Mouse (Mus musculus) limb, embryonic 15.5 days (tissue): ENCODE data around the gene Mtfmt. TPM values are rescaled to one million over a fixed set of nuclear protein-coding genes. Genes with fewer than 3 reads are reported as not detected.

Source experiments
- ATAC-seq: fragments of 200-750 bp; cut with Nextera tagmentation; 2 replicates; pipeline ENCODE4 v1.8.0; 2017; ENCODE audit warnings: low read depth, moderate TSS enrichment; ENCODE audit not compliant: insufficient number of reproducible peaks, low FRiP score, low TSS enrichment
- H3K27ac ChIP-seq: fragments of 300-500 bp; sonication (generic); 2 replicates; pipeline ENCODE4 v1.5.1; 2015; ENCODE audit warnings: moderate library complexity, mild to moderate bottlenecking, inconsistent platforms
- H3K27me3 ChIP-seq: fragments of 300-500 bp; sonication (generic); 2 replicates; pipeline ENCODE4 v1.6.1; 2015; ENCODE audit warnings: inconsistent platforms
- H3K36me3 ChIP-seq: fragments of 300-500 bp; sonication (generic); 2 replicates; pipeline ENCODE4 v1.6.1; 2015; ENCODE audit warnings: inconsistent platforms
- H3K4me1 ChIP-seq: fragments of 300-500 bp; sonication (generic); 2 replicates; pipeline ENCODE4 v1.6.1; 2015; ENCODE audit warnings: inconsistent platforms
- H3K4me2 ChIP-seq: fragments of 300-500 bp; sonication (generic); 2 replicates; pipeline ENCODE4 v1.6.1; 2015; ENCODE audit warnings: mild to moderate bottlenecking, inconsistent platforms
- H3K4me3 ChIP-seq: fragments of 300-500 bp; sonication (generic); 2 replicates; pipeline ENCODE4 v1.5.1; 2015; ENCODE audit warnings: mild to moderate bottlenecking, inconsistent platforms
- H3K9ac ChIP-seq: fragments of 300-500 bp; sonication (generic); 2 replicates; pipeline ENCODE4 v1.6.1; 2015; ENCODE audit warnings: inconsistent platforms
- H3K9me3 ChIP-seq: fragments of 300-500 bp; sonication (generic); 2 replicates; pipeline ENCODE4 v1.6.1; 2016; ENCODE audit warnings: inconsistent platforms
- WGBS: fragments of 180-500 bp; shearing (Covaris S2); methylation state at CpG from one replicate; pipeline ENCODE4 v1.1.7; 2015; 5-methylcytosine and 5-hydroxymethylcytosine counted together
- polyA plus RNA-seq: library from polyadenylated mRNA; unstranded; fragments of >200 nt; fragmentation: Nextera tagmentation; extraction: Ambion mirVana; gene quantifications from 2 replicates; pipeline ENCODE4 v1.2.1, GENCODE M21; 2015

The Mtfmt gene
- polyA plus RNA-seq, 1 experiment from 2014 or later, result 21.0 TPM

GRCm38 (mm10) chr9:65467686-65468085, 32.1 kb downstream of the Mtfmt start:
- no peak for ATAC-seq
- Histone ChIP-seq H3K9ac (no peak overlapping the region), H3K36me3 (peaks cover 50% of the 10 kb centered on the region), H3K9me3 (no peaks in the 10 kb centered on the region), H3K27me3 (no peaks in the 10 kb centered on the region), H3K4me3 (no peak overlapping the region), H3K4me2 (no peak overlapping the region), H3K27ac (no peak overlapping the region), H3K4me1 (0 out of 2 replicates have a peak, but pooled peaks cover 4% of the 10 kb centered on the region)
- 65% methylated on average over 11 of the region's 11 CpGs for WGBS

DNA sequence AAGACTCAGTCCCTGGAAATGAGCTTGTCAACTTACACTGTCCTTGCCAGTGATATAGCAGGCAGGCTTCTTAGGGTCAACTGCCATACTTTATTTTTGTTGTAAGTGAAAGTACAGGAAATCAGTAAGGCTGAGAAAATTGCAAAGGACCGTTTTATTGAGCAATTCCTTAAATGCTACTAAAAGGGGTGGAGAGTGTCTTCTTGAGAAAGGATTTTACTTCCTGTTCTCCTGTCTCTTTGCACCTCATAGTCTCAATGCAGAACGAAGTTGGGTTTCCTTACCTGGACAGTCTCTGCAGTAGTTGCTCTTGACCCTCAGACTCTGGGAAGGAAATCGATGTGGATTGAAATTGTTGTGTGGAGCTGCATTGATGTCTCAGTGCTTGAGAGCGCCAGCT, 37.2 kb downstream of the Mtfmt start:
- H3K9me3 ChIP-seq, result no peaks in the 10 kb centered on the region
- no peak overlapping the region for H3K9ac ChIP-seq
- ATAC-seq, result no peak
- peaks cover 73% of the 10 kb centered on the region for H3K36me3 ChIP-seq
- no peaks in the 10 kb centered on the region for H3K27me3 ChIP-seq
- no peak overlapping the region for H3K4me3 ChIP-seq
- H3K4me1 ChIP-seq, result no peaks in the 10 kb centered on the region
- H3K27ac ChIP-seq, result no peak overlapping the region
- WGBS, result 88% methylated on average over 4 of the region's 4 CpGs
- no peak overlapping the region for H3K4me2 ChIP-seq

DNA sequence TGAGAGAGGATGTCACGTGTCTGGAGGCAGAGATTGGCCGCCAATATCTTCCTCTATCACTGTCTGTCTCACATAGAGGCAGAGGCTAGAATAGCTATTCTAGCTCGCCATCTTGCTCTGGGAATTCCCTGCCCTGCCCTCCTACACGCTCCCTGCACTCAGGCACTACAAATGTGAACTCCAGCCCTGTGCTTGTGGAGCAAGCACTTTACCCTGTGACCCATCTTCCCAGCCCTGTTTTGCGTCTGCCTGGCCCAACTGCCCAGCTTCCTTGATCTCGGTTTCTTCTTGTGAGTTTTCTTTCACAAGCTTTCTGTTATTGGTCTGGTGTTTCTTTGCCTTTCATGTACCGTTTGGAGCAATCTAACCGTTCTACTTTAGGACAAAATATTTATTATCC, 43.6 kb downstream of the Mtfmt start:
- Histone ChIP-seq H3K27ac (no peak overlapping the region), H3K36me3 (peaks cover 89% of the 10 kb centered on the region), H3K9me3 (no peaks in the 10 kb centered on the region), H3K4me1 (no peaks in the 10 kb centered on the region), H3K9ac (no peak overlapping the region), H3K4me3 (no peak overlapping the region), H3K27me3 (no peaks in the 10 kb centered on the region), H3K4me2 (no peak overlapping the region)
- ATAC-seq, result no peak
- WGBS, result 83% methylated on average over 8 of the region's 8 CpGs

DNA sequence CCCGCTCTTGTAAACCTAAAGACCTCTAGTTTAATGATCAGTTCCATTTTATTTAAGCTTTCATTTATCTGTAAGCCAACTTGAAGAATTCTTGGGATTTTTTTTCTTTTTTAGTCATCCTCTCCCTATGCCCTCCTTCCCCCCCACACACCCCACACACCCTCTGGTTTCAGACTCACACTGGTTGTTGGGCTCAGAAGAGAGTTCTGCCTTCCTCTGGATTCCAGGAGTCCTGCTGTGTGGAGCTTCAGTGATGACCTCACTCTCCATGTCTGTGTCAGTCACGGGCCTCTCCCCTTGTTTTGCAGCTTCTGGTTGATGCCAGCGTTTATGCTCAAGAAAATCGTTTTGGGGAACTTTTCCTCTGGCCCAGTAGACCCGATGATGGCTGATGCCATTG, 44.5 kb downstream of the Mtfmt start:
- no peak overlapping the region for H3K4me2 ChIP-seq
- no peak for ATAC-seq
- peaks cover 91% of the 10 kb centered on the region for H3K36me3 ChIP-seq
- WGBS, result 85% methylated on average over 5 of the region's 5 CpGs
- H3K4me1 ChIP-seq, result no peaks in the 10 kb centered on the region
- H3K27me3 ChIP-seq, result no peaks in the 10 kb centered on the region
- H3K9ac ChIP-seq, result no peak overlapping the region
- H3K9me3 ChIP-seq, result no peaks in the 10 kb centered on the region
- no peak overlapping the region for H3K27ac ChIP-seq
- H3K4me3 ChIP-seq, result no peak overlapping the region

DNA sequence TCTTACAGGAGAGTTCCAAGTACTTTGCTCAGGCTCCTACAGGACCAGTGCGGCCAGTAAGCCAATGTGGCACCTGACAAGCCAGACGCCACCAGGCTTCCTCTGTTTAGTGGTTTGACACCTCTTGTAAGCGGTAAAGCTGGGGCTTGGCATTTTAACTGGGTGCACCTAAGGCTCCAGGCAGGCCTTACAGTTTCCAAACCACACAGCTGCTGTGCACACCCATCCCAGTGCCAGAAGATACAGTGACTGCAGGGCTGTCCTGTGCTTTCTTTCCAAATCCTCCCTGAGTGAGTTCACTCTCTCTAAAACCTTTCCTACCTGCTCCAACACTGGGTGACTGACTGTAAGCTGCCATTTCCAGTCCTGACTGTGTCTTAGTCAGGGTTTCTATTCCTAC, 55.9 kb downstream of the Mtfmt start:
- no peak overlapping the region for H3K27ac ChIP-seq
- no peaks in the 10 kb centered on the region for H3K27me3 ChIP-seq
- no peak overlapping the region for H3K9ac ChIP-seq
- no peak overlapping the region for H3K4me3 ChIP-seq
- no peak overlapping the region for H3K4me2 ChIP-seq
- WGBS, result 64% methylated on average over 3 of the region's 3 CpGs
- H3K36me3 ChIP-seq, result peaks cover 18% of the 10 kb centered on the region
- no peaks in the 10 kb centered on the region for H3K4me1 ChIP-seq
- H3K9me3 ChIP-seq, result no peaks in the 10 kb centered on the region
- no peak for ATAC-seq

DNA sequence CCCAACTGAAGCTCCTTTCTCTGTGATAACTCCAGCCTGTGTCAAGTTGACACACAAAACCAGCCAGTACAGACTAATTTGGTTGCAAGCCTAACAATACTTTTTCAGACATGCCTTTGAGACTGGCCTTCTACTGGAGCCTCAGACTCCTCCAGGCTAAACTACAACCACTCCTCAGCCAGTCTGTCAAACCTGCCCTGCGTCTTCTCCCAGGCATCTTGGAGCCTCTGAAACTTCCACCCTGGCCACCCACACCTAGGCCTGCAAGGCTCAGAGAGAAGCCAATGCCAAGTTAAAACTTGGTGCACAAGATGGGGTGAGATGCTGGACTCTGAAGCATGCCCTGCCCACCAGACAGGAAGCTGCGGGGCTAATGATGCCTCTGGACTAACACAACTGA, 56.8 kb downstream of the Mtfmt start:
- Histone ChIP-seq H3K27me3 (no peaks in the 10 kb centered on the region), H3K4me2 (no peak overlapping the region), H3K36me3 (peaks cover 9% of the 10 kb centered on the region), H3K9ac (no peak overlapping the region), H3K9me3 (no peaks in the 10 kb centered on the region), H3K4me1 (no peaks in the 10 kb centered on the region), H3K27ac (peak overlapping the region; percentile 19), H3K4me3 (no peak overlapping the region)
- no peak for ATAC-seq
- 76% methylated on average over 2 of the region's 2 CpGs for WGBS

DNA sequence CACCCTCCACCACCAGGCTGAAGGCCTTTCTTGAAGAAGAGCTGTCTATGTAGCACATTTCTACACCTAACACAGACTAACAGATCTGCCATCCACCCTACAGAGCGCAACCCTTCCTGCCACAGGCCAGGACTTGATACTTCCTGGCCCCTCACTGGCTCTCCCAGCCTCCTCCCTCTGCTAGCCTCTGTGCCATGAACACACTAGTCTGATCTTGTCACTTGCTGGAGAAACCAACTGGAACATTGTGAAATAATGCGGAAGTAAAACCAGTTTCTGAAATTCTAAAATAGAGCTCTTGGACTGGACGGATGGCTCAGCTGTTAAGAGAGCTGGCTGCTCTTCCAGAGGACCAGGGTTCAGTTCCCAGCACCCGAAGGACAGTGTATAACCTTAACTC, 57.3 kb downstream of the Mtfmt start:
- H3K4me2 ChIP-seq, result no peak overlapping the region
- peak overlapping the region; percentile 19 for H3K27ac ChIP-seq
- WGBS, result 83% methylated on average over 4 of the region's 4 CpGs
- H3K27me3 ChIP-seq, result no peaks in the 10 kb centered on the region
- ATAC-seq, result no peak
- H3K36me3 ChIP-seq, result peaks cover 4% of the 10 kb centered on the region
- no peak overlapping the region for H3K9ac ChIP-seq
- no peak overlapping the region for H3K4me3 ChIP-seq
- no peaks in the 10 kb centered on the region for H3K4me1 ChIP-seq
- H3K9me3 ChIP-seq, result no peaks in the 10 kb centered on the region

DNA sequence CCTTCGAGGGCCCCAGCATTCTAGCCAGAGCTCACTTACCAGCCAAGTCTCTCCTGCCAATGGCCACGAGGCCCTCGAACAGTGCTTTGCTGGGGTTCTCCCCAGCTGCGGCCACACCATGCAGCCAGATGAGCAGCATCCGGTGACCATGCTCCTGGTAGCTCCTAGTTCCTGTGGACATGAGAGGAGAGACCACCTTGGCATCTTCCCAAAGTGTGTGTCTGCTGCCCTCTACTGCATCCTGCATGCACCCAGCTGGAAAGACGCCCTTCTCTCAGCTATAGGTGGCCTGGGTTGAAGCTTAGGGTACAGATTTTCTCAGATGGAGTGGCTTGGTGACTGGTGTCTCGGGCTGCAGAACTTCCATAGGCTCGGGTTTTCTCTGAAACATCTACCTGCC, 66.6 kb downstream of the Mtfmt start:
- no peaks in the 10 kb centered on the region for H3K36me3 ChIP-seq
- H3K9me3 ChIP-seq, result no peaks in the 10 kb centered on the region
- no peak overlapping the region for H3K4me2 ChIP-seq
- no peaks in the 10 kb centered on the region for H3K4me1 ChIP-seq
- no peaks in the 10 kb centered on the region for H3K27me3 ChIP-seq
- no peak overlapping the region for H3K27ac ChIP-seq
- H3K9ac ChIP-seq, result no peak overlapping the region
- 46% methylated on average over 8 of the region's 8 CpGs for WGBS
- no peak for ATAC-seq
- no peak overlapping the region for H3K4me3 ChIP-seq

Other genes starting within 250 kb of the Mtfmt start
- gene Parp16, start 240.4 kb upstream of the Mtfmt start, polyA plus RNA-seq, result 6.8 and 7.4 TPM in 2 replicates
- 11.0 and 13.8 TPM in 2 replicates for gene Cilp, start 170.6 kb upstream of the Mtfmt start, polyA plus RNA-seq
- 54.2 and 55.3 TPM in 2 replicates for gene Clpx, start 141.5 kb upstream of the Mtfmt start, polyA plus RNA-seq
- 7.7 and 10.1 TPM in 2 replicates for gene Pdcd7, start 89.7 kb upstream of the Mtfmt start, polyA plus RNA-seq
- 0.14 and 0.16 TPM in 2 replicates for gene Ubap1l, start 74.7 kb upstream of the Mtfmt start, polyA plus RNA-seq
- gene Kbtbd13, start 44.1 kb upstream of the Mtfmt start, polyA plus RNA-seq, result 1.9 TPM in 2 replicates
- 8.9 and 9.7 TPM in 2 replicates for gene Rasl12, start 37.3 kb upstream of the Mtfmt start, polyA plus RNA-seq
- gene Slc51b, start 12.8 kb upstream of the Mtfmt start, polyA plus RNA-seq, result not detected in 2 replicates
- 123 and 165 TPM in 2 replicates for gene Spg21, start 25.2 kb downstream of the Mtfmt start, polyA plus RNA-seq
- 0.35 and 0.76 TPM in 2 replicates for gene Ankdd1a, start 84.4 kb downstream of the Mtfmt start, polyA plus RNA-seq
- gene Plekho2, start 144.3 kb downstream of the Mtfmt start, polyA plus RNA-seq, result 18.6 and 19.7 TPM in 2 replicates
- gene Pif1, start 151.4 kb downstream of the Mtfmt start, polyA plus RNA-seq, result 8.9 and 9.6 TPM in 2 replicates
- gene Rbpms2, start 193.9 kb downstream of the Mtfmt start, polyA plus RNA-seq, result 7.9 and 9.5 TPM in 2 replicates
- gene Oaz2, start 232.2 kb downstream of the Mtfmt start, polyA plus RNA-seq, result 315 and 328 TPM in 2 replicates